Mouse (Mus musculus) heart, embryonic 15.5 days (tissue): ENCODE results near the gene Gm21885. TPM values are rescaled to one million over a fixed set of nuclear protein-coding genes. Genes with fewer than 3 reads are reported as not detected.

Experiments
- ATAC-seq: fragments of 200-750 bp; cut with Nextera tagmentation; replicated peaks from 2 replicates; pipeline ENCODE4 v1.8.0; 2017; ENCODE audit warnings: low read depth, moderate TSS enrichment; ENCODE audit not compliant: insufficient number of reproducible peaks, insufficient read depth, low FRiP score
- H3K27ac ChIP-seq: fragments of 300-500 bp; sonication (generic); 2 replicates; pipeline ENCODE4 v1.5.1; 2015; ENCODE audit warnings: mild to moderate bottlenecking, inconsistent platforms
- H3K27me3 ChIP-seq: fragments of 300-500 bp; sonication (generic); 2 replicates; pipeline ENCODE4 v1.6.1; 2015; ENCODE audit warnings: inconsistent platforms
- H3K36me3 ChIP-seq: fragments of 300-500 bp; sonication (generic); 2 replicates; pipeline ENCODE4 v1.6.1; 2015; ENCODE audit warnings: mild to moderate bottlenecking, inconsistent platforms
- H3K4me1 ChIP-seq: fragments of 300-500 bp; sonication (generic); replicated peaks from 2 replicates; pipeline ENCODE4 v1.6.1; 2015; ENCODE audit warnings: inconsistent platforms
- H3K4me2 ChIP-seq: fragments of 300-500 bp; sonication (generic); 2 replicates; pipeline ENCODE4 v1.6.1; 2015; ENCODE audit warnings: inconsistent platforms, mild to moderate bottlenecking, moderate library complexity
- H3K4me3 ChIP-seq: fragments of 300-500 bp; sonication (generic); 2 replicates; pipeline ENCODE4 v1.5.1; 2015; ENCODE audit warnings: mild to moderate bottlenecking, inconsistent platforms
- H3K9ac ChIP-seq: fragments of 300-500 bp; sonication (generic); 2 replicates; pipeline ENCODE4 v1.6.1; 2015; ENCODE audit warnings: mild to moderate bottlenecking, inconsistent platforms
- H3K9me3 ChIP-seq: fragments of 300-500 bp; sonication (generic); replicated peaks from 2 replicates; pipeline ENCODE4 v1.6.1; 2016; ENCODE audit warnings: inconsistent platforms
- WGBS: fragments of 180-500 bp; shearing (Covaris S2); methylation state at CpG from one replicate; pipeline ENCODE4 v1.1.7; 2015; ENCODE audit warnings: mixed read lengths; 5-methylcytosine and 5-hydroxymethylcytosine counted together
- polyA plus RNA-seq: library from polyadenylated mRNA; unstranded; fragments of >200 nt; fragmentation: Nextera tagmentation; extraction: Ambion mirVana; gene quantifications from 2 replicates; pipeline ENCODE4 v1.2.1, GENCODE M21; 2015

Gene Gm21885
- 0.30 TPM in 1 of 2 replicates, not detected in the other for polyA plus RNA-seq

- Histone ChIP-seq H3K4me1 (peaks cover 17% of the 10 kb centered on the region; the same call in 1 of the 2 replicates), H3K27me3 (no peaks in the 10 kb centered on the region), H3K4me3 (no peak within 1 kb of the TSS), H3K27ac (peak within 1 kb of the TSS; percentile 1; the same call in 1 of the 2 replicates), H3K4me2 (no peak within 1 kb of the TSS), H3K9me3 (no peaks in the 10 kb centered on the region), H3K9ac (no peak within 1 kb of the TSS), H3K36me3 (peaks cover 27% of the 10 kb centered on the region)
- 64% methylated on average over 11 of the region's 11 CpGs for WGBS
- no peak for ATAC-seq
Measured at GRCm38 (mm10) chr11:94281199-94282181, at the start of gene Gm21885. Gene Gm21885, plus strand, starts transcription at chr11:94281873.

- no peak overlapping the region for H3K9ac ChIP-seq
- WGBS: 69% methylated on average over 6 of the region's 6 CpGs
Measured at GRCm38 (mm10) chr11:94233405-94233804, 48.3 kb upstream of the Gm21885 start.

GRCm38 (mm10) chr11:94234380-94234779 is 47.3 kb upstream of the Gm21885 start:
- Histone ChIP-seq H3K9me3 (no peaks in the 10 kb centered on the region), H3K4me1 (peaks cover 44% of the 10 kb centered on the region), H3K36me3 (no peaks in the 10 kb centered on the region), H3K9ac (no peak overlapping the region), H3K27me3 (no peaks in the 10 kb centered on the region), H3K4me2 (no peak overlapping the region), H3K27ac (no peak overlapping the region), H3K4me3 (no peak overlapping the region)
- 80% methylated on average over 12 of the region's 12 CpGs for WGBS
- no peak for ATAC-seq

More at GRCm38 (mm10) chr11:94233405-94233804, 48.3 kb upstream of the Gm21885 start:
- Histone ChIP-seq H3K27me3 (no peaks in the 10 kb centered on the region), H3K4me2 (no peak overlapping the region), H3K27ac (peak overlapping the region; percentile 41; the same call in 1 of the 2 replicates), H3K36me3 (no peaks in the 10 kb centered on the region), H3K4me3 (no peak overlapping the region), H3K9me3 (no peaks in the 10 kb centered on the region), H3K4me1 (peaks cover 52% of the 10 kb centered on the region)
- no peak for ATAC-seq

- no peak for ATAC-seq
- no peaks in the 10 kb centered on the region for H3K9me3 ChIP-seq
- no peaks in the 10 kb centered on the region for H3K27me3 ChIP-seq
- H3K4me3 ChIP-seq: no peak overlapping the region
- no peaks in the 10 kb centered on the region for H3K36me3 ChIP-seq
- peaks cover 40% of the 10 kb centered on the region for H3K4me1 ChIP-seq
- H3K9ac ChIP-seq: no peak overlapping the region
- no peak overlapping the region for H3K4me2 ChIP-seq
- 83% methylated on average over 8 of the region's 8 CpGs for WGBS
- H3K27ac ChIP-seq: no peak overlapping the region
Measured at GRCm38 (mm10) chr11:94234857-94235256, 46.8 kb upstream of the Gm21885 start.

GRCm38 (mm10) chr11:94236074-94236473 is 45.6 kb upstream of the Gm21885 start:
- peaks cover 30% of the 10 kb centered on the region for H3K4me1 ChIP-seq
- no peaks in the 10 kb centered on the region for H3K9me3 ChIP-seq
- no peak overlapping the region for H3K27ac ChIP-seq
- WGBS: 26% methylated on average over 3 of the region's 3 CpGs
- H3K27me3 ChIP-seq: no peaks in the 10 kb centered on the region
- H3K4me3 ChIP-seq: no peak overlapping the region
- peak overlapping the region; percentile 40 for H3K4me2 ChIP-seq
- peak; percentile 58 for ATAC-seq
- no peak overlapping the region for H3K9ac ChIP-seq
- no peaks in the 10 kb centered on the region for H3K36me3 ChIP-seq

GRCm38 (mm10) chr11:94238786-94239185 is 42.9 kb upstream of the Gm21885 start:
- peaks cover 10% of the 10 kb centered on the region; the same call in 1 of the 2 replicates for H3K27me3 ChIP-seq
- no peak overlapping the region for H3K4me2 ChIP-seq
- ATAC-seq: no peak
- no peaks in the 10 kb centered on the region for H3K36me3 ChIP-seq
- no peak overlapping the region for H3K27ac ChIP-seq
- no peak overlapping the region for H3K9ac ChIP-seq
- H3K4me1 ChIP-seq: peaks cover 22% of the 10 kb centered on the region
- H3K4me3 ChIP-seq: no peak overlapping the region
- no peaks in the 10 kb centered on the region for H3K9me3 ChIP-seq
- 90% methylated on average over 8 of the region's 8 CpGs for WGBS

GRCm38 (mm10) chr11:94239706-94240105 is 42.0 kb upstream of the Gm21885 start:
- no peak overlapping the region for H3K4me2 ChIP-seq

GRCm38 (mm10) chr11:94242760-94243421 is 38.8 kb upstream of the Gm21885 start:
- Histone ChIP-seq H3K4me3 (peak overlapping the region; percentile 38), H3K9ac (peak overlapping the region; percentile 41), H3K9me3 (no peaks in the 10 kb centered on the region), H3K27ac (peak overlapping the region; percentile 26), H3K4me2 (peak overlapping the region; percentile 70), H3K27me3 (peaks cover 10% of the 10 kb centered on the region; the same call in 1 of the 2 replicates), H3K4me1 (peaks cover 30% of the 10 kb centered on the region), H3K36me3 (no peaks in the 10 kb centered on the region)
- 5% methylated on average over 29 of the region's 29 CpGs for WGBS
- ATAC-seq: peak; percentile 36; the same call in 1 of the 2 replicates

More at GRCm38 (mm10) chr11:94239706-94240105, 42.0 kb upstream of the Gm21885 start:
- H3K9me3 ChIP-seq: no peaks in the 10 kb centered on the region
- peak overlapping the region; percentile 25; the same call in 1 of the 2 replicates for H3K9ac ChIP-seq
- H3K36me3 ChIP-seq: no peaks in the 10 kb centered on the region
- H3K27me3 ChIP-seq: peaks cover 10% of the 10 kb centered on the region; the same call in 1 of the 2 replicates
- ATAC-seq: no peak
- peaks cover 21% of the 10 kb centered on the region for H3K4me1 ChIP-seq
- 44% methylated on average over 9 of the region's 9 CpGs for WGBS
- H3K27ac ChIP-seq: no peak overlapping the region
- H3K4me3 ChIP-seq: no peak overlapping the region

- Histone ChIP-seq H3K9ac (peak overlapping the region; percentile 41; the same call in 1 of the 2 replicates), H3K9me3 (no peaks in the 10 kb centered on the region), H3K4me1 (peaks cover 30% of the 10 kb centered on the region), H3K27ac (peak overlapping the region; percentile 26), H3K4me2 (peak overlapping the region; percentile 70), H3K36me3 (no peaks in the 10 kb centered on the region), H3K4me3 (peak overlapping the region; percentile 38), H3K27me3 (peaks cover 10% of the 10 kb centered on the region; the same call in 1 of the 2 replicates)
- ATAC-seq: 0 out of 2 replicates have a peak, but pooled peaks have one; percentile 12
- 30% methylated on average over 15 of the region's 15 CpGs for WGBS
Measured at GRCm38 (mm10) chr11:94243422-94244180, 38.1 kb upstream of the Gm21885 start.

GRCm38 (mm10) chr11:94244385-94244784 is 37.3 kb upstream of the Gm21885 start:
- Histone ChIP-seq H3K4me2 (no peak overlapping the region), H3K36me3 (no peaks in the 10 kb centered on the region)

More at GRCm38 (mm10) chr11:94244385-94244784, 37.3 kb upstream of the Gm21885 start:
- Histone ChIP-seq H3K9ac (no peak overlapping the region), H3K4me3 (no peak overlapping the region), H3K4me1 (peaks cover 30% of the 10 kb centered on the region), H3K27me3 (peaks cover 10% of the 10 kb centered on the region; the same call in 1 of the 2 replicates), H3K9me3 (no peaks in the 10 kb centered on the region), H3K27ac (no peak overlapping the region)
- 63% methylated on average over 9 of the region's 9 CpGs for whole genome bisulfite sequencing
- no peak for ATAC-seq
